Mouse (Mus musculus) thymus, adult 2 months (tissue): ENCODE measurements around the gene Hs3st4.

Source experiments
- CTCF ChIP-seq: fragments of 200-500 bp; IDR thresholded peaks from 2 replicates; pipeline ENCODE4 v1.5.1; 2012; ENCODE audit warnings: mild to moderate bottlenecking, control low read depth, low read length, moderate library complexity, borderline replicate concordance; ENCODE audit not compliant: control insufficient read depth, poor library complexity, insufficient read depth; ENCODE audit errors: extremely low read depth
- POLR2A ChIP-seq: fragments of 200-500 bp; IDR thresholded peaks from 2 replicates; pipeline ENCODE4 v1.6.1; 2012; ENCODE audit warnings: mild to moderate bottlenecking, low read length, control low read depth, moderate library complexity; ENCODE audit not compliant: control insufficient read depth, poor library complexity, insufficient read depth; ENCODE audit errors: extremely low read depth

DNA sequence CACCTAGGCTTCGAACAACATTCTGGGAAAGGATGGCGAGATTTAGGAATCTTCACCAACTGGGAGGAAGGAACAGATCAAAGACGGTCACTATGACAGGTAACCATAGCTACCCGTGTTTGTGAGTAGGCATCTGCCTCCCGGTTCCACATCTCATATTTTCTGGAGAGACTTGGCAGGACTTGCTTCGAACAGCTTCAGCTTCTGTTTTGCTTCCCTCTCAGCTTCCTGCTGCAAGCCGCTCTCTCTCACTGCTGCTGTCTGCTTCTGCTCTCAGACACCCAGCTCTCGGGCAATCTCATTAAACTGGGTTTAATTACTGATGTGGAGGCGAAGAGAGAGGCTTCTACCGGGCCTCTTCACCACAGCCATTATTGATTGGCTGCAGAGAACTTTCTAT, 237.9 kb downstream of the Hs3st4 start:
- TF ChIP-seq POLR2A: no peak
- no peak for TF ChIP-seq CTCF
